Mouse (Mus musculus): ENCODE data around the gene Zfp568.
A peak's percentile ranks its signal among the peaks of the same experiment; 100 is the strongest.

Zfp568 gene

GRCm38 (mm10) chr7:30064622-30065021 is 80.9 kb downstream of the Zfp568 start:
- DNase-seq: no peak

DNA sequence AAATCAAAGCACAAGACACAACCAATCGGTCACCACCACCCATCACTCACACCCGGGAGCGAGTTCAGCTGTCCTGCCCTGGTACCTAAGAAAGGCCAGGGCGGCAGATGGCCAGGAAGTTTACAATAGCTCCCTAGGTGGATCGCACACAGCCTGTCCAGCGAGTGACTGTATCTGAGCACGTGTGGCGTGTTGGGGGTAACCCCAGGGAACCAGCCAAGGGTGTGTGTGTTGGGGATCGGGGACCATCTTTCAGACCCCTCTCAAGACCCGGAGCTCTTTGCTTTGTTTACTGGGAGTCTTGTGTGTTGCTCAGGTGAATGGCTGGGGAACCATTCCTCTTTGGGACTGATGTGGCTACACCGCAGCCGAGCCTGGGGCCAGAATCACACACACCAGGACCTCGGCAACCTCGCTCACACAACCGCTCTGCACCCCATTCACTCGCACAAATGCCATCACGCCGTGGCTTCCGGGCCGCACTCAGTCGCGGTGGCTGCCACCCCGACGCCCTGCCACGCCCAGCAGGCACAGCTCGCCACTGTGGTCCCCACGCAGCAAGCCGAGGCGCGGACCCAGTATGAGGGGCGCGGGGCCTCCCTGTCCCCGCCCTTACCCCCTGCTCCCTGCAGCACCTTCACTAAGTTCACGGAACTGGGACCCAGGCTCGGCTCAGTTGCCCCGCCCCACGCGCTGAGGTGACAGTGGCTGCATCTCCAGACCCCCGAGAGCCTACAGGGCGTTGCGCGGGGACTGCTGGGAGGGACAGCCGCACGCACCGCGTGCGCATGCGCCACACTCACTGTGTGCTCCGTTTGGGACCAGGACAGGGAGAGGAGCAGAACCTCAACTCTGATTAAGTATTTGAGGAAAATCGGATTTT is 88.6 kb downstream of the Zfp568 start, which contains the start of gene Zfp82:
TSS of gene Zfp82 (minus strand) at position 755 of the 883 bp plus-strand sequence.
- DNase-seq: peak; percentile 82

Measured in cerebellum, adult 8-10 months (tissue).